Mouse (Mus musculus): ENCODE data around the gene Crmp1. TPM values are rescaled to one million over a fixed set of nuclear protein-coding genes. Genes with fewer than 3 reads are reported as not detected.

Crmp1 gene
- polyA plus RNA-seq, 1 experiment from 2014 or later: 37.1 TPM

DNA sequence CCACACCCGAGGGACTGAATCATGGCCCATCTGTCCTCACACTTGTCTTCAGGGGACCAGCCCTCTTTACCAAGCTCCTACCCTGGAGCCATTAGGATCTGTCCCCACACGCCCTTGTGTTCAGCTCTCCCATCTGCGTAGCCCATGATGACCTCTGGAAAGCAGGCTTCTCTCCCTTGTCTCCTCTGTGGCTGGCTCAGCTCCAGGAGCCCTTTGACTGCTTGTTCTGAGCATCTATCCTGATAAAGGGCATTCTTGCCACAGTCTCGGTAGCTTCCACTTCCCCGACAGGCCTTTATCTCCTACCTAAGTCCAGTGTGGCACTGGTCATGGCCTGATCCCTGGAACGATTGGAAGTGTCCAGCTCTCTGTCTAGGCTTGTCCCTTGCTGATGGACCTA lies 84.9 kb downstream of the Crmp1 start:
- Histone ChIP-seq H3K27me3 (ENCODE audit: control insufficient read depth, insufficient read depth, low read length) (no peaks in the 10 kb centered on the region), H3K9ac (ENCODE audit: low read length) (no peak overlapping the region), H3K4me1 (ENCODE audit: control insufficient read depth, insufficient read depth, low read length) (no peaks in the 10 kb centered on the region), H3K9me3 (ENCODE audit: control insufficient read depth, low read length) (no peaks in the 10 kb centered on the region), H3K4me2 (ENCODE audit: low read depth, severe bottlenecking) (no peak overlapping the region), H3K36me3 (ENCODE audit: control insufficient read depth, insufficient read depth, low read length) (peaks cover 7% of the 10 kb centered on the region; the same call in 1 of the 2 replicates), H3K27ac (replicated peaks; ENCODE audit: low read depth, low read length) (no peak overlapping the region), H3K4me3 (ENCODE audit: low read depth, low read length) (no peak overlapping the region)
- ATAC-seq (ENCODE audit: insufficient number of reproducible peaks, low FRiP score, low TSS enrichment, low read depth): no peak
- DNase-seq (ENCODE audit: low spot score): no peak
- WGBS: 85% methylated on average over 6 of the region's 6 CpGs

DNA sequence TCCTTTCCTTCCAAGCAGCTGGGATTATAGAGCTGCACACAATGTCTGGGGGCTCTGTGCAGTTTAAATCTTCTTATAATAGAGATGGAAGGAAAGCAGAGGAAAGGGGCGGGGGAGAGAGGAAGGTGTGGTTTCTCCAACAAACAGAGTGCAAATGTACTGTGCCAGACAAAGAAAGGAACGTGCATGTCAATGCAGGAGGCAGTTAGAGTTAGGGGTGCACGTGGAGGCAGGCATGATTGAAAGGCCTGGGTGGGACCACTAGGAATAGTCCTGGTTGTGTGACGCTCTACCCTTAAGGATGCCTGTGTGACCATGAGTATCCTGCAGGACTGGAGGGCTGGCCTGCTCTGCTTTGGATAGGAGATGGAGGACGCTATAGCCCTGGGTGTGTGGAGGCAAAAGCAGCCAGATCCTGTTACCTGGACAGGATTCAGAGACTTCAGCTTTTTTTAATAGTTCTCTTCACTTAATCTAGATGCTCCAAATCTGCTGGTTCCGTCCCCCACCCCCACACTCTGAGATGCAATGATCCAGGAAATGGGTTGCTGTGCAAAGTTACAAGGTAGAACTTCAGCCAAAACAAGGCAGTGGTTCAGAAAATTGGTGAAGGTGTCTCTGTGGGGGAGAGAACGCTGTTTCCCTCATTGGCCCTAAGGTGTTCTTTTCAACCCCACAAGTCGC lies 88.9 kb downstream of the Crmp1 start:
- ATAC-seq (ENCODE audit: insufficient number of reproducible peaks, low FRiP score, low TSS enrichment, low read depth) (no peak), DNase-seq (ENCODE audit: low spot score) (no peak)
- Histone ChIP-seq H3K9me3 (ENCODE audit: control insufficient read depth, low read length) (no peaks in the 10 kb centered on the region), H3K9ac (ENCODE audit: low read length) (no peak overlapping the region), H3K27ac (replicated peaks; ENCODE audit: low read depth, low read length) (no peak overlapping the region), H3K4me3 (ENCODE audit: low read depth, low read length) (no peak overlapping the region), H3K4me1 (ENCODE audit: control insufficient read depth, insufficient read depth, low read length) (no peaks in the 10 kb centered on the region), H3K36me3 (ENCODE audit: control insufficient read depth, insufficient read depth, low read length) (peaks cover 5% of the 10 kb centered on the region; the same call in 1 of the 2 replicates), H3K27me3 (ENCODE audit: control insufficient read depth, insufficient read depth, low read length) (no peaks in the 10 kb centered on the region), H3K4me2 (ENCODE audit: low read depth, severe bottlenecking) (no peak overlapping the region)
- WGBS: 82% methylated on average over 8 of the region's 8 CpGs

DNA sequence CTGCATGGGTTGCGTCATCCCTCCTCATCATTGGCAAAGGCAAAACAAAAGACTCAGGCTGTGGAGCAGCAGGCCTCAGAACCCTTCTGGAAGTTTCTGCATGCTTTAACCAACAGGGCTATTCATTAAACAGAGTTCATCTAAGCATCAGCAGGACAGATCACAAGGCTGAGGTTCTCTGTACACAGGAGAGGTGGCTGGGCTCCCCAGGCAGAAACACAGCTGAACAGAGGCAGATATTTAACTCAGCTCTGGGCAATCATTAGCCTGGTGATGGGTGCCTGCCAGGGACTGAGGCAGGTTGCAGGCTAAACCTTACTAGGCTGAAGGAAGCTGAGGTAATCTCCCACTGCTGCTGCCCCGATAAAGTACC lies 89.4 kb downstream of the Crmp1 start:
- no peak overlapping the region for H3K27ac ChIP-seq (replicated peaks; ENCODE audit: low read depth, low read length)
- no peak for ATAC-seq (ENCODE audit: insufficient number of reproducible peaks, low FRiP score, low TSS enrichment, low read depth)
- peaks cover 4% of the 10 kb centered on the region; the same call in 1 of the 2 replicates for H3K36me3 ChIP-seq (ENCODE audit: control insufficient read depth, insufficient read depth, low read length)
- H3K4me3 ChIP-seq (ENCODE audit: low read depth, low read length): no peak overlapping the region
- no peaks in the 10 kb centered on the region for H3K27me3 ChIP-seq (ENCODE audit: control insufficient read depth, insufficient read depth, low read length)
- no peak overlapping the region for H3K4me2 ChIP-seq (ENCODE audit: low read depth, severe bottlenecking)
- no peak overlapping the region for H3K9ac ChIP-seq (ENCODE audit: low read length)
- no peaks in the 10 kb centered on the region for H3K9me3 ChIP-seq (ENCODE audit: control insufficient read depth, low read length)
- H3K4me1 ChIP-seq (ENCODE audit: control insufficient read depth, insufficient read depth, low read length): no peaks in the 10 kb centered on the region
- no peak for DNase-seq (ENCODE audit: low spot score)
- 95% methylated on average over 2 of the region's 2 CpGs for WGBS

DNA sequence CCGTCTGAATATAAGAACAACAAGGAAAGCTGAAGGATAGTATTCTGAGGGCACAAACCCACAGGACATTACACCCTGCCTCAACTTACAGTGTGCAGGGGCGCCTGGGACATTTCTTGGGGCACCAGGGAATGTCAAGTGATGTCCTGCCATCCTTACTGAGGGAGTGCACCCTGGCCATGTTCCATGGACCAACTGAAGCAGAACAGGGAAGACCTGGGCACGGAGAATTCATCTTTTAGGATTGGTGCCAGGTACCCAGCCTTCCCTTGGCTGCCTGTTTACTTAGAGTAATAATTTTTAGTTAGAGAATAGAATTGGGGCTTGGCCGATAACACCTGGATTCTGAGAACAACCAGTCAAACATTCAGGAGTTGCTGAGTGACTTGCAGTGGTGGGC lies 90.3 kb downstream of the Crmp1 start:
- no peaks in the 10 kb centered on the region for H3K9me3 ChIP-seq (ENCODE audit: control insufficient read depth, low read length)
- no peak overlapping the region for H3K4me3 ChIP-seq (ENCODE audit: low read depth, low read length)
- H3K36me3 ChIP-seq (ENCODE audit: control insufficient read depth, insufficient read depth, low read length): peaks cover 3% of the 10 kb centered on the region; the same call in 1 of the 2 replicates
- ATAC-seq (ENCODE audit: insufficient number of reproducible peaks, low FRiP score, low TSS enrichment, low read depth) (no peak), DNase-seq (ENCODE audit: low spot score) (no peak)
- WGBS: 76% methylated on average over 4 of the region's 4 CpGs
- H3K4me1 ChIP-seq (ENCODE audit: control insufficient read depth, insufficient read depth, low read length): peaks cover 1% of the 10 kb centered on the region
- H3K27ac ChIP-seq (replicated peaks; ENCODE audit: low read depth, low read length): no peak overlapping the region
- no peaks in the 10 kb centered on the region for H3K27me3 ChIP-seq (ENCODE audit: control insufficient read depth, insufficient read depth, low read length)
- H3K4me2 ChIP-seq (ENCODE audit: low read depth, severe bottlenecking): no peak overlapping the region
- no peak overlapping the region for H3K9ac ChIP-seq (ENCODE audit: low read length)

DNA sequence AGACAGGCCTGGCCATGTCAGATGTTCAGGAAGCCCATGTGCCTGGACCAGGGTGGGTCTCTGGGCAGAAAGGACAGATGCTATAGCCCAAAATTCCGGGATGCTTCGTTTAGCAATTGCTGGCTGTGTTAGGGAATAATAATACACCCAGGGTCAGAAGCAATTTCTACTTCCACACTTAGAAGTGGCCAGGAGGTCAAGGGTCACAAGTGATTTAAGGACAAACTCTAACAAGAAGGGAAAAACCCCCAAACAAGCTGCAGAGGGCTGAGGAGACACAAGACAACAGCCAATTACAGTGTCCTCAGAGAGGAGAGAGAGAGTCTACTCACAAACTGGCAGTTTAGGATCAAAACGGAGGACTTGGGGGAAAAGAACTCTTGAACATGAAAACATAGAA lies 93.3 kb downstream of the Crmp1 start:
- DNase-seq (ENCODE audit: low spot score) (no peak), ATAC-seq (ENCODE audit: insufficient number of reproducible peaks, low FRiP score, low TSS enrichment, low read depth) (no peak)
- WGBS: 47% methylated on average over 3 of the region's 3 CpGs
- Histone ChIP-seq H3K27ac (replicated peaks; ENCODE audit: low read depth, low read length) (no peak overlapping the region), H3K9ac (ENCODE audit: low read length) (no peak overlapping the region), H3K9me3 (ENCODE audit: control insufficient read depth, low read length) (no peaks in the 10 kb centered on the region), H3K36me3 (ENCODE audit: control insufficient read depth, insufficient read depth, low read length) (no peaks in the 10 kb centered on the region), H3K4me2 (ENCODE audit: low read depth, severe bottlenecking) (no peak overlapping the region), H3K4me1 (ENCODE audit: control insufficient read depth, insufficient read depth, low read length) (peaks cover 18% of the 10 kb centered on the region), H3K4me3 (ENCODE audit: low read depth, low read length) (no peak overlapping the region), H3K27me3 (ENCODE audit: control insufficient read depth, insufficient read depth, low read length) (no peaks in the 10 kb centered on the region)

- Histone ChIP-seq H3K27ac (replicated peaks; ENCODE audit: low read depth, low read length) (peak within 1 kb of the TSS; percentile 63), H3K4me1 (ENCODE audit: control insufficient read depth, insufficient read depth, low read length) (peaks cover 18% of the 10 kb centered on the region), H3K4me3 (ENCODE audit: low read depth, low read length) (peak within 1 kb of the TSS; percentile 66), H3K4me2 (ENCODE audit: low read depth, severe bottlenecking) (peak within 1 kb of the TSS; percentile 79), H3K36me3 (ENCODE audit: control insufficient read depth, insufficient read depth, low read length) (no peaks in the 10 kb centered on the region), H3K9me3 (ENCODE audit: control insufficient read depth, low read length) (no peaks in the 10 kb centered on the region), H3K9ac (ENCODE audit: low read length) (peak within 1 kb of the TSS; percentile 89), H3K27me3 (ENCODE audit: control insufficient read depth, insufficient read depth, low read length) (no peaks in the 10 kb centered on the region)
- under 1% methylated on average over 48 of the region's 48 CpGs for WGBS
- peak; percentile 85 for ATAC-seq (ENCODE audit: insufficient number of reproducible peaks, low FRiP score, low TSS enrichment, low read depth)
- DNase-seq (ENCODE audit: low spot score): peak; percentile 88
Observed at GRCm38 (mm10) chr5:37336485-37337105, 94.9 kb downstream of the Crmp1 start, which contains the start of gene Evc. Gene Evc, minus strand, starts transcription at chr5:37336894.

- Histone ChIP-seq H3K4me2 (ENCODE audit: low read depth, severe bottlenecking) (peak overlapping the region; percentile 79), H3K36me3 (ENCODE audit: control insufficient read depth, insufficient read depth, low read length) (no peaks in the 10 kb centered on the region), H3K27ac (replicated peaks; ENCODE audit: low read depth, low read length) (peak overlapping the region; percentile 63; the same call in 1 of the 2 replicates), H3K27me3 (ENCODE audit: control insufficient read depth, insufficient read depth, low read length) (no peaks in the 10 kb centered on the region), H3K9ac (ENCODE audit: low read length) (peak overlapping the region; percentile 68), H3K4me3 (ENCODE audit: low read depth, low read length) (no peak overlapping the region), H3K4me1 (ENCODE audit: control insufficient read depth, insufficient read depth, low read length) (peaks cover 18% of the 10 kb centered on the region), H3K9me3 (ENCODE audit: control insufficient read depth, low read length) (no peaks in the 10 kb centered on the region)
- DNase-seq (ENCODE audit: low spot score): no peak
- WGBS: 71% methylated on average over 3 of the region's 3 CpGs
- no peak for ATAC-seq (ENCODE audit: insufficient number of reproducible peaks, low FRiP score, low TSS enrichment, low read depth)
Observed at GRCm38 (mm10) chr5:37337696-37338095, 96.0 kb downstream of the Crmp1 start.

GRCm38 (mm10) chr5:37338288-37338687 lies 96.5 kb downstream of the Crmp1 start, which contains the start of gene Evc2:
Gene Evc2, plus strand, starts transcription at chr5:37338499.
- Histone ChIP-seq H3K4me1 (ENCODE audit: control insufficient read depth, insufficient read depth, low read length) (peaks cover 18% of the 10 kb centered on the region), H3K4me2 (ENCODE audit: low read depth, severe bottlenecking) (peak within 1 kb of the TSS; percentile 79), H3K36me3 (ENCODE audit: control insufficient read depth, insufficient read depth, low read length) (no peaks in the 10 kb centered on the region), H3K27ac (replicated peaks; ENCODE audit: low read depth, low read length) (peak within 1 kb of the TSS; percentile 63; the same call in 1 of the 2 replicates), H3K27me3 (ENCODE audit: control insufficient read depth, insufficient read depth, low read length) (no peaks in the 10 kb centered on the region), H3K9me3 (ENCODE audit: control insufficient read depth, low read length) (no peaks in the 10 kb centered on the region), H3K4me3 (ENCODE audit: low read depth, low read length) (peak within 1 kb of the TSS; percentile 66), H3K9ac (ENCODE audit: low read length) (peak within 1 kb of the TSS; percentile 68)
- ATAC-seq (ENCODE audit: insufficient number of reproducible peaks, low FRiP score, low TSS enrichment, low read depth) (peak; percentile 83), DNase-seq (ENCODE audit: low spot score) (peak; percentile 90)
- under 1% methylated on average over 27 of the region's 27 CpGs for WGBS

Measured in limb, embryonic 11.5 days (tissue).